Mouse (Mus musculus): ENCODE measurements around the gene Krtap9-5.

Krtap9-5 gene

GRCm38 (mm10) chr11:99948175-99948574 lies at the start of gene Krtap9-5:
Gene Krtap9-5, plus strand, starts transcription at chr11:99948475.
- no peaks in the 10 kb centered on the region for H3K27me3 ChIP-seq (ENCODE audit: control insufficient read depth, insufficient read depth, low read length, poor library complexity, severe bottlenecking)
- H3K36me3 ChIP-seq (ENCODE audit: control insufficient read depth, insufficient read depth, low read length, poor library complexity, severe bottlenecking): no peaks in the 10 kb centered on the region
- no peak for DNase-seq (ENCODE audit: low read depth, low spot score)

DNA sequence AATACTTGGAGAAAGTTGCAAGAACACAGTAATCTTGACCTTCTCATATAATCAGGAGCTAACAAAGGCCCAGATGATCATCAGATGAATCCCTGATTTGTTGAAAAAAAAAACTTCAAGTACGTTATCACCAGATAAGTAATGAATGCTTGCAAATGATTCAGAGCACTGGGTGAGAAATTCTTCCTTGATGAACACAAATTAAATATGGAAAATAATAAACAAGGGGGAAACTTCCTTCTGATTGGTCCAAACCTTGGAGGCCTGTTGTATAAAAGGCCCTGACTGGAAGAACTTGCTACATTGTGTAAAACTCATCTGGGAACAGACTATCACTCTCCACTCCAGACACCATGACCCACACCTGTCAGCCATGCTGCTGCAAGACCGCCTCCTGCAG lies 40.7 kb upstream of the Krtap9-5 start, which contains the start of gene Krtap31-1:
Krtap31-1 (plus strand) TSS at position 301 of the 400 bp plus-strand sequence.
- H3K36me3 ChIP-seq (ENCODE audit: control insufficient read depth, insufficient read depth, low read length, poor library complexity, severe bottlenecking): no peaks in the 10 kb centered on the region
- no peaks in the 10 kb centered on the region for H3K27me3 ChIP-seq (ENCODE audit: control insufficient read depth, insufficient read depth, low read length, poor library complexity, severe bottlenecking)
- no peak for DNase-seq (ENCODE audit: low read depth, low spot score)

DNA sequence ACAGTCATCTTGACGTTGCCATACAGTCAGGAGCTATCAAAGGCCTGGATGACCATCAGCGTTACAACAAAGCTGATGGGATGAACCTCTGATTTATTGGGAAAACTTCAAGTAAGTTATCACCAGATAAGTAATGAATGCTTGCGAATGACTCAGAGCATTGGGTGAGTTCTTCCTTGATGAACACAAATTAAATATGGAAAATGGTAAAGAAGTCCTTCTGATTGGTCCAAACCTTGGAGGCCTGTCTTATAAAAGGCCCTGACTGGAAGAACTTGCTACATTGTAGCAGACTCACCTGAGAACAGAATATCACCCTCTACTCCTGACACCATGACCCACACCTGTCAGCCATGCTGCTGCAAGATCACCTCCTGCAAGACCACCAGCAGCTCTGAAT lies 33.8 kb upstream of the Krtap9-5 start, which contains the start of gene Gm11565:
Gm11565 (plus strand) TSS at position 301 of the 400 bp plus-strand sequence.
- H3K36me3 ChIP-seq (ENCODE audit: control insufficient read depth, insufficient read depth, low read length, poor library complexity, severe bottlenecking): no peaks in the 10 kb centered on the region

GRCm38 (mm10) chr11:99935991-99936390 lies 12.3 kb upstream of the Krtap9-5 start, which contains the start of gene Krtap31-2:
Gene Krtap31-2, plus strand, starts transcription at chr11:99936291.
- H3K36me3 ChIP-seq (ENCODE audit: control insufficient read depth, insufficient read depth, low read length, poor library complexity, severe bottlenecking): no peaks in the 10 kb centered on the region
- DNase-seq (ENCODE audit: low read depth, low spot score): no peak
- no peaks in the 10 kb centered on the region for H3K27me3 ChIP-seq (ENCODE audit: control insufficient read depth, insufficient read depth, low read length, poor library complexity, severe bottlenecking)

More for the DNA sequence above, 33.8 kb upstream of the Krtap9-5 start, which contains the start of gene Gm11565:
- H3K27me3 ChIP-seq (ENCODE audit: control insufficient read depth, insufficient read depth, low read length, poor library complexity, severe bottlenecking): no peaks in the 10 kb centered on the region
- no peak for DNase-seq (ENCODE audit: low read depth, low spot score)

DNA sequence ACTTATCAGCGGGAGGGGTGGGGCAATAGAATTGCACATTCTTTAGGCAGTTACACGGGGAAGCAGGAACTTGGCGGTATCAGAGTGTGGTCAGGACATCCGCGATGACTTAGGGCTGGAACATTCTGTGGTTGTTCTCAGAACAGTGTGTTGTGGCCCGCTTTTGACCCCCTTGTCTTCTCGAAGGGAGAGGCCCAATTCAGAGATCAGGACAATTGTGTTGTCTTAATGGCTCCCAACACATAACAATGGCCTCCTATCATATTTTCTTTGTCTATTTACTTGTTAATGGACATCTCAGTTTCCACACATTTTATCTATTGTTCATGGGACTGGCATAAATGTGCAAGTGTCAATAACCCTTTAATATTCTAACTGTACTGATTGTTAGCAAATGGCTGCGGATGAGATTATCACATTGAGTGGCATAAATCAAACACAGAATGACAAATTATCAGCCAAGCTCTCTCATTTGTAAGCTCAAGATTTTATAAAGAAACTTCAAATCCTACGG lies 10.5 kb upstream of the Krtap9-5 start:
- no peak for DNase-seq (ENCODE audit: low read depth, low spot score)
- Histone ChIP-seq H3K27me3 (ENCODE audit: control insufficient read depth, insufficient read depth, low read length, poor library complexity, severe bottlenecking) (no peaks in the 10 kb centered on the region), H3K36me3 (ENCODE audit: control insufficient read depth, insufficient read depth, low read length, poor library complexity, severe bottlenecking) (no peaks in the 10 kb centered on the region)

DNA sequence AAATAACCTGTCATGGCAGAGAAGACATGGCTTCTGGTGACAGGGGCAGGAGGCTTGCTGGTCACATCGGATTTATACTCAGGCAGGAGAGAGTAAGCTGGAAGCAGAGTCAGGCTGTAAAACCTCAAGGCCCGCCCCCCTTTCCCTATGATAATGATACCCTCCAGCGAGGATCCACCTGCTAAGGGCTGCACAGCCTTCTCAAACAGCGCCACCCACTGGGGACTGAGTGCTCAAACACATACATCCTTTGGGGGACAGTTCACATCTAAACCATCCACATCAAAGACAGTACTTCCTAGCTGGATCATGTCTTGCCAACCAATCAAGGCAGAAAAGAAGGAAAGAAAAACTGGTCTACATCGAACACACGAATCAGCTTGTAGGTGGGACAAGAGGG lies 15.9 kb downstream of the Krtap9-5 start:
- H3K27me3 ChIP-seq (ENCODE audit: control insufficient read depth, insufficient read depth, low read length, poor library complexity, severe bottlenecking): no peaks in the 10 kb centered on the region
- no peaks in the 10 kb centered on the region for H3K36me3 ChIP-seq (ENCODE audit: control insufficient read depth, insufficient read depth, low read length, poor library complexity, severe bottlenecking)
- DNase-seq (ENCODE audit: low read depth, low spot score): no peak

DNA sequence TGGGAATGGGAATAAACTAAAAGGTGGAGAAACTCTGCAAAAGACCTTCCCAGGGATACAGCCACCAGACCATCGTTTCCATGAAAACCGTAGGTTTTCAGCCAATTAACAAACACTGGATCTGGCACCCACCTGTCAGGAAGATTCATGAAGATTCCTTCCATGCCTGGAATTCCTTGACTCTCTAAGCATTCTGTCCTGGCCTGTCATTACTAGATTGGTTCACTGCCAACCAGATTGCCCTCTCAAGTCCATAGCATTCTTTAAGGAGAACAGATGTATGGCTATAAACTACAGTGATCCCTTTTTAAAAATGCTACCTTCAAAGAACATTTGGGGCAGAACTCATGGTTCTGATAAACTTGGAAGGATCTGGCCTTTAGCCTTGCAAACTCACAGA lies 17.7 kb downstream of the Krtap9-5 start:
- DNase-seq (ENCODE audit: low read depth, low spot score): no peak
- no peaks in the 10 kb centered on the region for H3K27me3 ChIP-seq (ENCODE audit: control insufficient read depth, insufficient read depth, low read length, poor library complexity, severe bottlenecking)

GRCm38 (mm10) chr11:99978953-99979352 lies 30.7 kb downstream of the Krtap9-5 start, which contains the start of gene Krtap29-1:
Gene Krtap29-1, minus strand, starts transcription at chr11:99979053.
- Histone ChIP-seq H3K36me3 (ENCODE audit: control insufficient read depth, insufficient read depth, low read length, poor library complexity, severe bottlenecking) (no peaks in the 10 kb centered on the region), H3K27me3 (ENCODE audit: control insufficient read depth, insufficient read depth, low read length, poor library complexity, severe bottlenecking) (no peaks in the 10 kb centered on the region)
- no peak for DNase-seq (ENCODE audit: low read depth, low spot score)

More for the DNA sequence above, 17.7 kb downstream of the Krtap9-5 start:
- H3K36me3 ChIP-seq (ENCODE audit: control insufficient read depth, insufficient read depth, low read length, poor library complexity, severe bottlenecking): no peaks in the 10 kb centered on the region

GRCm38 (mm10) chr11:99982731-99983130 lies 34.5 kb downstream of the Krtap9-5 start:
- no peak for DNase-seq (ENCODE audit: low read depth, low spot score)
- Histone ChIP-seq H3K36me3 (ENCODE audit: control insufficient read depth, insufficient read depth, low read length, poor library complexity, severe bottlenecking) (no peaks in the 10 kb centered on the region), H3K27me3 (ENCODE audit: control insufficient read depth, insufficient read depth, low read length, poor library complexity, severe bottlenecking) (no peaks in the 10 kb centered on the region)

DNA sequence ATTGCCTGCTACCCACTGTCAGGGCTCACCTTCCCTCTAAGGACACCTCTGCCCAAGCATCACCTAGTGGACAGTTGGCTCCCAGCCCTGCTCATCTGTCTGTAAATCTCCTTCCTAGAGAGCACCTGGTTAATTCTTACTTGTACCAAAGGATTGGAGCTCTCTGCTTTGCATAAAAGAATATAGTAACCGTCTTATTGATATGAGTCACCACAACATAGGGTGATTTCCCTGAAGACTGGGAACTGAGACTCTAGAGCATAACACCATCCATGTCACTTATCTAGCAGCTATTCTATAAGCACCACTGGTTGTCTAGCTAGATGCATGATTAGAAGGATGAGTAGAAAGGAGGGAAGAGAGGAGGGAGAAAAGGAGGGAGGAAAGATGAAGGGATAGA lies 35.2 kb downstream of the Krtap9-5 start:
- Histone ChIP-seq H3K36me3 (ENCODE audit: control insufficient read depth, insufficient read depth, low read length, poor library complexity, severe bottlenecking) (no peaks in the 10 kb centered on the region), H3K27me3 (ENCODE audit: control insufficient read depth, insufficient read depth, low read length, poor library complexity, severe bottlenecking) (no peaks in the 10 kb centered on the region)
- DNase-seq (ENCODE audit: low read depth, low spot score): no peak

DNA sequence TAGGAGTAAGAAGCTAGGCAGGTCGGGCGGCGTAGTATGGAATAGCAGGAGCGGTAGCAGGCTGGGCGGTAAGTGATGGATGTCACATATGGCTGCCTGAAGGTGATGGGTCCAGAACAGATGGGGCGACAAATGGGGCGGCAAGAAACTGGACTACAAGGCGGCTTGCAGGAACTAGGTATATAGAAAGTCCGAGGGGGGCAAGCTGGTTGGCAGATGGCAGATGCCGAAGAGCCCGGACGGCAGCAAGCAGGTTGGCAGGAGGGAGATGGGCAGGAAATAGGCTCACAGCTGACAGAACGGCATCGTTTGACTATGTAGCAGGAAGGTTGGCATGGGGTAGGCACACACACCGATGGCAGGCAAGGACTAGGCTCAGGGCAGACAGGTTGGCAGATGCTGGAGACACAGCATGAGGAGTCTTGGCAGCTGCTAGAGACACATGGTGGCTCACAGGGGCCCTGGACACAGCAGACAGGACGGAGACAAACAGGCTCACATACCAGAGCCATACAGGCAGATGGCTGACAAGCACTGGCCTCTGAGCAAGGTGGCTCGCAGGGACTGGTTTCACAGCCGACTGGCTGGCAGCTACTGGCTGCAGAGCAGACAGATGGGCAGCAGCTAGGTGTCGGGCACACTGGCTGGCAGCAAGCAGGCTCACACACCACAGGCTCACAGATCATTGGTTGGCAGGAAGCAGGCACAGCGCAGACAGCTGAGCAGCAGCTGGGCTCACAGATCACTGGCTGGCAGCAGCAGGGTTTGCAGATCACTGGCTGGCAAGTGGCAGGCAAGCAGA lies 37.2 kb downstream of the Krtap9-5 start:
- no peak for DNase-seq (ENCODE audit: low read depth, low spot score)
- Histone ChIP-seq H3K36me3 (ENCODE audit: control insufficient read depth, insufficient read depth, low read length, poor library complexity, severe bottlenecking) (no peaks in the 10 kb centered on the region), H3K27me3 (ENCODE audit: control insufficient read depth, insufficient read depth, low read length, poor library complexity, severe bottlenecking) (no peaks in the 10 kb centered on the region)

DNA sequence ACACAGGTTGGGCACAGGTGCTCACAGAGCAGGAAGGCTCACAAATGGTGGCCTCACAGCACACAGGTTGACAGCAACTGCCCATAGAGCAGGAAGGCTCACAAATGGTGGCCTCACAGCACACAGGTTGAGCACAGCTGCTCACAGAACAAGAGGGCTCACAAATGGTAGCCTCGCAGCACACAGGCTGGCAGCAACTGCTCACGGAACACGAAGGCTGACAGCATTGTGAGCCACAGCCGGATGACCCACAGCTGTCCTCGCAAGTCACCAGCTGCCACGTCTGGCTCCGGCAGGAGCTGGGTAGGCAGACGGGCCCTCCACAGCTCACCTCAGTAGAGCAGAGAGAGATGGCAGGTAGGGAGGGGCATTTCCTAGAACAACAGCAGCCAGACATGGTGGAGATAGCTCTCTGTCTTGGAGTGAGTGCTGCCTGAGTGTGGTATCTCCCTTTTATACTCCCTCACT lies 37.9 kb downstream of the Krtap9-5 start, which contains the start of gene Krtap16-1:
Krtap16-1 (minus strand) TSS at position 418 of the 468 bp plus-strand sequence.
- no peak for DNase-seq (ENCODE audit: low read depth, low spot score)
- no peaks in the 10 kb centered on the region for H3K36me3 ChIP-seq (ENCODE audit: control insufficient read depth, insufficient read depth, low read length, poor library complexity, severe bottlenecking)
- H3K27me3 ChIP-seq (ENCODE audit: control insufficient read depth, insufficient read depth, low read length, poor library complexity, severe bottlenecking): no peaks in the 10 kb centered on the region

DNA sequence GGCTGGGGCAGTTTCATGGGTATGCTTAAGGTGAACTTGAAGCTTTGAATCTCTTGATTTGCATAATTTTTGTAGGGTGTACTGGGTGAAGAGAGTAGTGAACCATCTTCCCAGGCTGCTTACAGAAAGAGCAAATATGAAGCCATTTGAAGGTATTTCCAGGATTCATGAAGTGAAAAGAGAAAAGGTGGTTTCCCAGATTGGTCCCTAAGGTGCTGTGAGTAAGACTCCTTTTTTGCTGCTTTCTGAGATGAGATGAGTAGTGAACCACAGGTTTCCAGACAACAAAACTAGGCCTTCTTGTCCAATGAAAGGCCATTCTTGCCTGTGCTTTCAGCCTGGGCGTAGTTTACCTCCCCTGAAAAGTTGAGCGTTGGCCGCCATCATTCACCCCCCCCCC lies 40.3 kb downstream of the Krtap9-5 start:
- Histone ChIP-seq H3K36me3 (ENCODE audit: control insufficient read depth, insufficient read depth, low read length, poor library complexity, severe bottlenecking) (no peaks in the 10 kb centered on the region), H3K27me3 (ENCODE audit: control insufficient read depth, insufficient read depth, low read length, poor library complexity, severe bottlenecking) (no peaks in the 10 kb centered on the region)
- no peak for DNase-seq (ENCODE audit: low read depth, low spot score)

- Histone ChIP-seq H3K36me3 (ENCODE audit: control insufficient read depth, insufficient read depth, low read length, poor library complexity, severe bottlenecking) (no peaks in the 10 kb centered on the region), H3K27me3 (ENCODE audit: control insufficient read depth, insufficient read depth, low read length, poor library complexity, severe bottlenecking) (no peaks in the 10 kb centered on the region)
- no peak for DNase-seq (ENCODE audit: low read depth, low spot score)
Measured at GRCm38 (mm10) chr11:99989881-99990405, 41.7 kb downstream of the Krtap9-5 start.

GRCm38 (mm10) chr11:99990571-99990970 lies 42.3 kb downstream of the Krtap9-5 start:
- Histone ChIP-seq H3K27me3 (ENCODE audit: control insufficient read depth, insufficient read depth, low read length, poor library complexity, severe bottlenecking) (no peaks in the 10 kb centered on the region), H3K36me3 (ENCODE audit: control insufficient read depth, insufficient read depth, low read length, poor library complexity, severe bottlenecking) (no peaks in the 10 kb centered on the region)
- DNase-seq (ENCODE audit: low read depth, low spot score): no peak
